In the genomic region with DNA sequence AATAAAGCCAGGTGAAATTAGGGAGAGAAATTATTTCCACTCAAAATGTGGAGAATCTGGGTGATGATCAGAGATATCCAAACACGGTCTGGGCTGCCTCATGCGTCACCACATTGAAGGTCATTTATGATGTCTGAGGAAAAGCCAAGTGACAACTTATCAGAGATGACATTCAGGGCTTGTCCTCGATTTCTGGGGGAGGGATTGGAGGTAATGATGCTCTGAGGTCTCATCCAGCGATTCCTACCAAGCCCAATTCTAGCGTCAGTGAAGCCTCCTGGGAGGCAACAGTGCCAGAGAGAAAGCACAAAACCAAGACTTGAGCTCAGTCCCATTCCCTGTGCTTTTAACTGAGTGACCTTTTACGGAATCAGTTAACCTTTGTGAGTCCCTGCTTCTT, we compare ENCODE assay signal across 18 mouse cellular contexts.
"Had no signal": no experiment of that assay in that cellular context is flagged by ENCODE, and none has a peak within 500 bp of the region (broad histone marks: within the 10 kb centered on the region; RNA-seq: fewer than 3 reads in every experiment).

No protein-coding gene starts in this region.

- H3K4me3 ChIP-seq: lung, embryonic 15.5 days; megakaryocyte, embryonic 14.5 days; midbrain, embryonic 13.5 days; midbrain, embryonic 15.5 days; neural tube, embryonic 13.5 days; neural tube, embryonic 15.5 days had no signal

- H3K27ac ChIP-seq: lung, embryonic 15.5 days; macrophage; midbrain, embryonic 13.5 days; midbrain, embryonic 15.5 days; neural tube, embryonic 13.5 days; neural tube, embryonic 15.5 days had no signal

- DNase-seq: lung, adult 2 months; lung, postnatal 14 days; lung, postnatal 36 days; retina, postnatal 1 day; right cerebral cortex, adult 18-20 months; right cerebral cortex, postnatal 25 days; right cerebral cortex, postnatal 4 days; spleen, adult 18-20 months; thymus, adult 18-20 months; thymus, postnatal 14 days; thymus, postnatal 36 days had no signal

- H3K27me3 ChIP-seq: lung, embryonic 15.5 days; megakaryocyte, embryonic 14.5 days; midbrain, embryonic 13.5 days; midbrain, embryonic 15.5 days; neural tube, embryonic 13.5 days; neural tube, embryonic 15.5 days had no signal

- H3K4me1 ChIP-seq: lung, embryonic 15.5 days; midbrain, embryonic 13.5 days; midbrain, embryonic 15.5 days; neural tube, embryonic 13.5 days; neural tube, embryonic 15.5 days had no signal
